Mouse (Mus musculus) hindbrain, embryonic 11.5 days (tissue): ENCODE measurements around the gene Itprip. TPM values are rescaled to one million over a fixed set of nuclear protein-coding genes. Genes with fewer than 3 reads are reported as not detected.

Experiments used
- polyA plus RNA-seq: library from polyadenylated mRNA; unstranded; fragments of >200 nt; fragmentation: Nextera tagmentation; extraction: Ambion mirVana; gene quantifications from 2 replicates; pipeline ENCODE4 v1.2.1, GENCODE M21; 2014

Itprip gene
- polyA plus RNA-seq, 1 experiment from 2014 or later = 10.0 TPM

Other genes with a start within 250 kb of the Itprip start
- gene Col17a1, start 227.2 kb downstream of the Itprip start, polyA plus RNA-seq = 0.36 and 0.38 TPM in 2 replicates
- 295 and 320 TPM in 2 replicates for gene Sfr1, start 187.6 kb downstream of the Itprip start, polyA plus RNA-seq
- 105 and 116 TPM in 2 replicates for gene Gsto1, start 64.3 kb downstream of the Itprip start, polyA plus RNA-seq
- 0.77 and 1.4 TPM in 2 replicates for gene Gsto2, start 53.8 kb downstream of the Itprip start, polyA plus RNA-seq
- gene Cfap43, start within 50 bp of the Itprip start, polyA plus RNA-seq = 0.54 and 2.1 TPM in 2 replicates
- gene Cfap58, start 18.4 kb upstream of the Itprip start, polyA plus RNA-seq = 0.36 and 0.37 TPM in 2 replicates